Comparison of ENCODE assay signal across 8 mouse cellular contexts in genomic region chr11:116237742-116238395, GRCm38 (mm10). TPM values are rescaled to one million over a fixed set of nuclear protein-coding genes. Genes with fewer than 3 reads are reported as not detected.
A peak's percentile ranks its signal among the peaks of the same experiment; 100 is the strongest.
DNase-seq lines count a peak whose midpoint lies in the region; ATAC-seq lines count a peak whose summit lies in the region.

TSS of gene Evpl (minus strand) at chr11:116238077.

- WGBS in heart, embryonic 14.5 days: 13% methylated on average over 28 of the region's 31 CpGs

- no peaks in the 10 kb centered on the region for H3K36me3 ChIP-seq in heart, embryonic 14.5 days (ENCODE audit: control insufficient read depth, insufficient read depth, low read length)

- H3K9me3 ChIP-seq in heart, embryonic 14.5 days (ENCODE audit: control insufficient read depth, low read length): no peaks in the 10 kb centered on the region

- H3K27ac ChIP-seq in heart, embryonic 14.5 days (replicated peaks in 1 of 2; ENCODE audit: control insufficient read depth in 1 of 2, insufficient read depth in 1 of 2, low read depth in 2 of 2, low read length in 2 of 2): no peak within 1 kb of the TSS

- peaks cover 50% of the 10 kb centered on the region for H3K27me3 ChIP-seq in heart, embryonic 14.5 days (ENCODE audit: control insufficient read depth, insufficient read depth, low read length)

- peak; percentile 70 for DNase-seq in CD4-positive, CD25-positive, alpha-beta regulatory T cell, adult 2 months (ENCODE audit: low read depth, low spot score)
- DNase-seq in kidney, postnatal 36 days: peak; percentile 96 to 97
- peak; percentile 81 for DNase-seq in thymus, postnatal 4 days
- DNase-seq in layer of hippocampus, adult 8-10 months (ENCODE audit: low spot score in 2 of 2): no peak

- H3K4me1 ChIP-seq in heart, embryonic 14.5 days (ENCODE audit: control insufficient read depth in 2 of 2, insufficient read depth in 2 of 2, low read length in 2 of 2): no peaks in the 10 kb centered on the region; a peak in 1 of 4 replicates

- H3K4me3 ChIP-seq in heart, embryonic 14.5 days (ENCODE audit: control insufficient read depth in 1 of 2, insufficient read depth in 1 of 2, low read depth in 1 of 2, low read length in 2 of 2): peak within 1 kb of the TSS; percentile 2 to 18; a peak in 1 of 4 replicates

- ATAC-seq in activated CD4-positive, CD25-positive, alpha-beta regulatory T cell, adult 4 months: peak; percentile 36
- ATAC-seq in heart, embryonic 14.5 days (ENCODE audit: insufficient number of reproducible peaks, insufficient read depth, low FRiP score, low read depth): peak; percentile 45; the same call in 1 of the 2 replicates
- peak; percentile 79 for ATAC-seq in megakaryocyte, adult 5-6 weeks (ENCODE audit: poor library complexity, severe bottlenecking)
- no peak for ATAC-seq in frontal cortex, adult (ENCODE audit: low TSS enrichment)

- H3K9ac ChIP-seq in heart, embryonic 14.5 days (ENCODE audit: low read length): no peak within 1 kb of the TSS

- H3K4me2 ChIP-seq in heart, embryonic 14.5 days (ENCODE audit: low read length): peak within 1 kb of the TSS; percentile 51

RNA-seq across cellular contexts. Expression of gene Evpl, which starts in this region (rescaled TPM):
- polyA plus RNA-seq in activated CD4-positive, CD25-positive, alpha-beta regulatory T cell, adult 4 months (2017; shearing (Covaris generic)): not detected
- 0.58 and 0.63 TPM in 2 replicates for polyA plus RNA-seq in heart, embryonic 14.5 days (2014; fragmentation: Nextera tagmentation; extraction: Ambion mirVana)
- 0.11 TPM in 1 of 2 replicates, not detected in the other for total RNA-seq in megakaryocyte, adult 5-6 weeks (2015)
- 0.24 and 0.37 TPM in 2 replicates for total RNA-seq in megakaryocyte, adult 5-6 weeks (2017)
- total RNA-seq in layer of hippocampus, adult 8-10 months (2022): 1 to 10 TPM in 2 of 4 experiments, under 1 TPM in 2; 0.85 to 1.4 (median 1.1) TPM

Comparison
In these comparisons a context has a peak if more than half of its experiments do, and no peak if none do; other contexts are left out.
1. Peak in ATAC-seq in activated CD4-positive, CD25-positive, alpha-beta regulatory T cell, adult 4 months; RNA of the gene not detected or under 1 TPM.
2. Peak in ATAC-seq, H3K4me3 ChIP-seq and H3K4me2 ChIP-seq in heart, embryonic 14.5 days; RNA of the gene not detected or under 1 TPM.
3. Peak in ATAC-seq in megakaryocyte, adult 5-6 weeks; RNA of the gene not detected or under 1 TPM.
4. DNase-seq: peak in CD4-positive, CD25-positive, alpha-beta regulatory T cell, adult 2 months (single experiment), kidney, postnatal 36 days (2 of 2) and thymus, postnatal 4 days (single experiment); none in layer of hippocampus, adult 8-10 months (0 of 2).